In the genomic region with DNA sequence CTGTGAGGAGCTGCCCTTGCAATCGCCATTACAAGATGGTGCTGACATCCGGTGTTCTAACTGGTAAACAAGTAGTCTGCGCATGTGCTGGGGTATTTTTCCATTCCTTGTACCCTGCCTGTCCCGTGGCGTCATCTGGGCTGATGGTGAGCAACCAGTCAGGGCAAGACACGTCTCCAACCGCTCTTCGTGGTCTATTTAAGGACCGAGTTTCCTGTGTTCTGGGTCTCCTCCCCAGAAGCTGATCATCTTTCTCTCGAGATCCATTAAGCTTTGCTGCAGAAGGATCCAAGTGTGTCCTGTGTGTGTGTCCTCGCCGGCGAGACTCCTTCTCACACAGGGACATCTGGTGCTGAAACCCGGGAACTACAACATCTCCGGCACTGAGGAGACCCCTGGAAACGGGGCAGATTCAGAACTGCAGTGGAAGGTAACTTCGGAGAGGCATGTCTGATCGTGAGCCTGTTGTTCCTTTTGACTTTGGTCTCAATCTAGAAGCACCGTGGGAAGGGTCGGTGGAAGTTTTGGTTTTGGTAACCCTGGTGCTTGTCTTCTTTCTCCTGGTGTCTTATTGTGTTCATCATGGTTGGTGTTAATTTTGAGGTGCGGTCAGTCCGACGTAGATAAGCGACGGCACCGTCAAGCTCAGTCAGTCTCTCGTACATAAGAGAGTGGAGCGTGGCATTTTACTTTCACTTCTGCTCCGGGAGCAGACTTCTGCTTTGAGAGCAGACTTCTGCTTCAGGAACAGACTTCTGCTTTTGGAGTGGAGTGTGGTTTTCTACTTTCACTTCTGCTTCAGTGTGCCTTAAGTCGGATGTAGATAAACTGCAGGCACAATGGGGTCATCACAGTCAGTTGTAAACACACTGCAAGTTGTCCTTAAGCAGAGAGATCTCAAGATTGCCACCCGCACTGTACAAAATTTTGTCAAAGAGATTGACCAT, we compare ENCODE assay signal across 29 mouse cellular contexts. TPM values are rescaled to one million over a fixed set of nuclear protein-coding genes. Genes with fewer than 3 reads are reported as not detected.
DNase-seq lines count a peak whose midpoint lies in the region; ATAC-seq and TF ChIP-seq lines count a peak whose summit lies in the region.
"Not testable (repeated sequence)": the region's sequence is repeated elsewhere in the genome, so short reads cannot be mapped to it uniquely, and the experiment has no call there.
"Had no signal": no experiment of that assay in that cellular context is flagged by ENCODE, and none has a peak within 500 bp of the region (broad histone marks: within the 10 kb centered on the region; RNA-seq: fewer than 3 reads in every experiment).

No protein-coding gene starts in this region.

- DNase-seq in heart, adult 8-10 months (ENCODE audit: low spot score), result peak; percentile 7
- peak; percentile 3 for DNase-seq in kidney, adult 9 months
- DNase-seq in lung, postnatal 36 days, result peak; percentile 43
- peak; percentile 73 for DNase-seq in naive thymus-derived CD4-positive, alpha-beta T cell, adult 2 months (ENCODE audit: low read depth)
- DNase-seq in splenic B cell, adult 2 months (ENCODE audit: low read depth, low spot score), result peak; percentile 80

- not testable (repeated sequence) for TF ChIP-seq POLR2A in bone marrow, adult 2 months (IDR thresholded peaks at IDR 0.05; ENCODE audit: borderline replicate concordance, control insufficient read depth, low read depth, low read length)

- H3K4me3 ChIP-seq in bone marrow, adult 2 months (replicated peaks; ENCODE audit: control insufficient read depth, low read depth, low read length), result not testable (repeated sequence)

- WGBS in bone marrow, adult 2 months, result 68% methylated on average over 31 of the region's 31 CpGs

- H3K4me1 ChIP-seq in bone marrow, adult 2 months (ENCODE audit: control insufficient read depth, insufficient read depth, low read length), result not testable (repeated sequence)

- peak; percentile 92 for ATAC-seq in CD4-positive, CD25-positive, alpha-beta regulatory T cell, adult 4 months

- not testable (repeated sequence) for H3K36me3 ChIP-seq in splenic B cell, adult 2 months (ENCODE audit: control insufficient read depth, insufficient read depth, low read length, poor library complexity, severe bottlenecking)

- H3K27ac ChIP-seq in bone marrow, adult 2 months (ENCODE audit: control insufficient read depth, insufficient read depth, low read depth, low read length, poor library complexity), result peak overlapping the region; percentile 51

- H3K27me3 ChIP-seq in splenic B cell, adult 2 months (ENCODE audit: control insufficient read depth, insufficient read depth, low read length, poor library complexity, severe bottlenecking), result not testable (repeated sequence)

- TF ChIP-seq CTCF in bone marrow, adult 2 months (IDR thresholded peaks at IDR 0.05; ENCODE audit: control insufficient read depth, insufficient read depth, low read length), result not testable (repeated sequence)

RNA-seq across cellular contexts. Expression of a gene that starts 14.5 kb away (rescaled TPM):
- polyA plus RNA-seq in CD4-positive, CD25-positive, alpha-beta regulatory T cell, adult 4 months (2017; shearing (Covaris generic)), result 1 to 10 TPM; 2.2 to 3.7 TPM
- polyA plus RNA-seq in bone marrow, adult 2 months (2011; ENCODE audit: insufficient read depth, insufficient read length, low replicate concordance, missing spikeins), result not detected in 2 replicates
- total RNA-seq in heart, adult 8-10 months (2022), result under 1 TPM in 1 of 4 experiments, not detected in 3; 0.11 TPM
- total RNA-seq: adrenal gland, postnatal 14 days; forebrain, postnatal 0 days; gastrocnemius, postnatal 36 days; heart, postnatal 14 days; layer of hippocampus, postnatal 10 days; left cerebral cortex, adult 8-10 months; megakaryocyte-erythroid progenitor cell, adult 5-6 weeks had no signal
- polyA plus RNA-seq: cerebellum, adult 2 months; forebrain, embryonic 10.5 days; forebrain, postnatal 0 days; heart, embryonic 12.5 days; hindbrain, embryonic 13.5 days; intestine, embryonic 15.5 days; kidney, embryonic 16.5 days; large intestine, adult 2 months; limb, embryonic 10.5 days; liver, embryonic 11.5 days; lung, embryonic 15.5 days; midbrain, embryonic 15.5 days; neural tube, embryonic 12.5 days; Patski; small intestine, adult 2 months; stomach, embryonic 15.5 days had no signal

Comparison
In these comparisons a context has a peak if more than half of its experiments do, and no peak if none do; other contexts are left out.
1. DNase-seq: peak in every context shown above with its lines; median percentile 80 in splenic B cell, adult 2 months; 73 in naive thymus-derived CD4-positive, alpha-beta T cell, adult 2 months; 43 in lung, postnatal 36 days; 7 in heart, adult 8-10 months; 3 in kidney, adult 9 months.